Mouse (Mus musculus): ENCODE data around the gene Gp1bb. TPM values are rescaled to one million over a fixed set of nuclear protein-coding genes. Genes with fewer than 3 reads are reported as not detected.
A peak's percentile ranks its signal among the peaks of the same experiment; 100 is the strongest.

The Gp1bb gene
- total RNA-seq, 2 experiments from 2014 or later: 0.28 TPM; not detected in 1

DNA sequence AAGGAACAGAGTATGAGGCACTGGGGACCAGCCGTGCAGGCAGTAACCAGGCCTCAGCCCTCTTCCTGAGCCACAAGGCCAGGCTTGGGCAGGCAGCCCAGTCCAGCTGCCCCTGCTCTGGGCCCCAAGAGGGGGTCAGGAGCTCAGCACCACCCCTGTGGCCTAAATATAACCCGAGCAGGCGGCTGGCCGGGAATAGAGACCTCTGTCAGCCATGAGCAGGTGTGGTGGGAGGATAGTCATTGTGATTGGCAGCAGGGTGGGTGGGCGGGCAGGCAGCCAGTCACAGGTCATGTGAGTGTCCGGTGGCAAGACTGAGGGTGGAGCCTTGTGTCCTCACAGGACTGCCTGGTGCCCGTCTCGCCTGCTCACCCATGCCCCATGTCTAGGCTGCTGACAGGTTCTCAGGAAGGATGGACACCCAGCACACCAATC is 17.9 kb downstream of the Gp1bb start:
- peak; percentile 86 for DNase-seq

DNA sequence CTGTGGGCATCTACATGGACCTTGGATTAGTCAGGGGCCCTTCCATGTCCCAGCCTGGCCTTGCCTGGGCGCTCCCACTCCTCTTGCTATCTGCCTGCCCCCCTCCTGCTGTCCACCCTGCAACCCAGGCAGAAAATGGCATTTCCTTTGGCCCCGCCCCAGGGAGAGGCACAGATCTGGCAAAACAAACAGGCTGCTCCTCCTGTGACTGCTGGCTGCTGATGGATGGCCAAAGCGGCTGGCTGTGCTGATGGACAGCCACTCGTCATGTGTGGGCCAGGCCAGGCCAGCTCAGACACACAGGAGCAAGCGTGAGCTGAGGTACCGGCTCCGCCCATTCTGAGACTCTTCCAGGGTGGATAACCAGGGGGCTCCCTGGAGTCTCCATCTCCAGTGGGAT is 20.8 kb downstream of the Gp1bb start:
- DNase-seq: peak; percentile 56

- DNase-seq: no peak
Measured at GRCm38 (mm10) chr16:18598006-18598405, 24.2 kb downstream of the Gp1bb start.

- DNase-seq: no peak
Measured at GRCm38 (mm10) chr16:18596255-18596654, 25.9 kb downstream of the Gp1bb start.

GRCm38 (mm10) chr16:18593930-18594329 is 28.3 kb downstream of the Gp1bb start:
- DNase-seq: no peak

DNA sequence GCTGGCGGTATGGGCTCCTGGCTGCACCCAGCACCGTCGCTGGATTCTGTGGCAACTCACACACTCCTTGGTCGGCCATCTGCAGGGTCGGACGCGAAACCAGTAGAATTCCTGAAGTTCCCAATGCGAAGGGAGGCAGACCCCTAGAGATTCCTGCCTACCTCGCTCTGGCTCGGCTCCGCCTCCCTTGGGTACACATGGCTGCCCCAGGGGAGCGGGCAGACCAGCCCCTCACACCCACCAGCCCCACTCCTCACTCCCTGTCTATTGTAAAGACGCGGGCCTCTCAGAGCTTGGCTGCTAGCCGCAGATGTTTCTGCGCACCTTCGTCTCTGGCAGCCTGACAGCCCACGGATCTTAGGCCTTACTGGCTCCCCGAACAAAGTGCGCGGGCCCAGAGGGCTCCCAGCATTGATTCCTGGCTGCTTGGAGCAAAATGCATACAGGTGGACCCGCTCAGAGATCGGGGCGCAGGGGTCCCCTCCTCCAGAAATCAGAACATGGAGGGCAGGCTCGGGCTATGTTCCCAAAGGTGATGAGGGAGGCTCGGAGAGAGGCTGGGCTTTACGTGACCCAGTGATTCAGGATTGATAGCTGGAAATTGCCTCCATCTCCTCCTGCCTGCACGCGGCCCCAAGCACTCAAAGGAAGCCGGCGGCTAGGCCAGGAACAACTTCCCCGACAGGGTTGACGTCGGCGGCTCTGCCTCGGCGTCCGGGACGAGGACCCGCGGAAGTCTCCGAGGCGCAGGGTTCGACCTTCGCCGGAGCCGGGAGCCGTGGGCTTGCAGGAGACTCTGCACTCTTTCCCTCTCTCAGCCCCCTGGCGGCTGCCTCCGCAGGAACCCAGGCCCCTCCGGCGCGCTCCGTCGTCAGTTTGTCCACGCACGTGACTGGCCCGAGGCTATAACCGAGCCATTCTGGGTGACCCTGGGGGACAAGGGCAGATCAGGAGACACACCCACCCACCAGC is 30.9 kb downstream of the Gp1bb start:
- DNase-seq: no peak

GRCm38 (mm10) chr16:18589804-18590790 is 32.1 kb downstream of the Gp1bb start, which contains the start of gene Tbx1:
Gene Tbx1, minus strand, starts transcription at chr16:18590671.
- no peak for DNase-seq

DNA sequence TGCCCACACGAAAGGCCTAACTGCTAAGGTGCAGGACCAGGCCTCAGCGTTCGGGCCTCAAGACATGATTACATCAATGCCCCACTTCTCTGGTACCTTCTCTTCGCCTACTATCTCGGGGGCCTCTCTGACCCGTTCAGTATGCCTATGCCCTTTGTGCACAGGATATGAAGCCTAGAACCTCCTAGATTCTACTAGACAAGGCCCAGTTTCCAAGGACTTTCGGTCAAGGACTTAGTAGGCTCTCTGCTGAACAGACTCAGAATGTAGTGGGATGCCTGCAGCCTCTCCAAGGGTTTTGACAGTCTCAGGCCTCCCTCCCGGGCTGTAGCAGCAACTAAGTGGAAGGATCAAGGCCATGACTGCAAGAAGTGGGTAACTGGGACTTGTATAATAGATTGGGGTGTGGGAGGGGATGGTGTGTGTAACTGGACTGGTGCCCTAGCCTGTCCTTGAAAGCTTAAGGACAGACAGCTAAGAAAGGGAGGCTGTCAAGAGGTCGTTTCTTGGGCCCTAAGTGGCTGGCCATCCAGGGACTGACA is 33.1 kb downstream of the Gp1bb start:
- no peak for DNase-seq

DNA sequence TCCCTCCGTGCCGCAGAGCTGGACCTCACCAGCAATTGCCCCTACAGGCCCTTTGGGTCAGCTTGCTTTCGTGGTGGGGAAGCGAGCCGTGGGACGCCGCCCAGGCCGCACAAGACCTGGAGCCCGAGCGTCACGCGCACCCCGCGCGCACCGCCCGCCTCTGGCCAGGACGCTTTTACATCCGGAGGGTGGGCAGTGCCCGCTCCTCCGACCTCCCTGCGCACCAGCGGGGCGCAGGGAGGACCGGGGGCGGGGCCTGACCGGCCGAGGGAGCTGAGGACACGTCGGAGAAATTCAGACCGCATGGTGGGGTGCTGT is 33.5 kb downstream of the Gp1bb start:
- DNase-seq: no peak

GRCm38 (mm10) chr16:18587847-18588737 is 34.1 kb downstream of the Gp1bb start:
- no peak for DNase-seq

GRCm38 (mm10) chr16:18586906-18587546 is 35.2 kb downstream of the Gp1bb start:
- DNase-seq: no peak

DNA sequence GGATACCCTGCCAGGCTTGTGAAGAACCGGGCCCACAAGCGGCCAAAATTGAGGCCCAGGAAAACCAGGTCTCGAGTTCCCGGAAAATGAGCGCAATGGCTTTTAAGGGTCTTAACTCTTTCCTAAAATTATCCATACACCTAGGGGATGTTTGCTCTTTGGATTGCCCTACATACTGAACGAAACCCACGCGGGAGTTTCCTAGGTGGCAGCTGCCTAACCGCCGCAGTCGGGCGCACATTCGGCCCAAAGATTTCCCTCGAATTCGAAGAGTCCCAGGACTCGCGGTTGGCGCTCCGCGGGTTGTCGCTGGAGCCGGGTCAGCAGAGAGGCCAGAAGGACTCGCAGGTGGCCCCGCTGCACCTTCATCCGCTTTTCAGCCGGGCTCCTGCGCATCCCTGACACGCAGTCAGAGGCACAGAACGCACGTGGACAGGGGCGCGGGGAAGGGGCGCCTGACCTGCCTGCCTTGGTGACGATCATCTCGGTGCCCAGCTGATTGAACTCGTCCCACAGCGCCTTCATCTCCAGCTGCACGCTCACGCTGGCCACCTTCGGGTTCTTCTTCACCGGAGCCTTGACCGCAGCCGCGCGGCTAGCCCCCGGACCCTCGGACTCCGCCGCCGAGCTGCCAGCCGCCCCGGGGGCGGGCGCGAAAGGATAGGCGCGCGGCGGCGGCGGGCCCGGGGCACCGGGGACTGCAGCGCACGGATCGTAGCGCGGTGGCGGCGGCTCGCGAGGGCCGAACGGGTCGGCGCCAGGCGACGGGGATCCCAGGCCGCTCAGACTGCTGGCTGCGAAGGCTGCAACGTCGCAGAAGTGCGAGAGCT is 35.9 kb downstream of the Gp1bb start:
- no peak for DNase-seq

GRCm38 (mm10) chr16:18585676-18586075 is 36.5 kb downstream of the Gp1bb start:
- no peak for DNase-seq

- DNase-seq: no peak
Measured at GRCm38 (mm10) chr16:18584901-18585510, 37.2 kb downstream of the Gp1bb start.

DNA sequence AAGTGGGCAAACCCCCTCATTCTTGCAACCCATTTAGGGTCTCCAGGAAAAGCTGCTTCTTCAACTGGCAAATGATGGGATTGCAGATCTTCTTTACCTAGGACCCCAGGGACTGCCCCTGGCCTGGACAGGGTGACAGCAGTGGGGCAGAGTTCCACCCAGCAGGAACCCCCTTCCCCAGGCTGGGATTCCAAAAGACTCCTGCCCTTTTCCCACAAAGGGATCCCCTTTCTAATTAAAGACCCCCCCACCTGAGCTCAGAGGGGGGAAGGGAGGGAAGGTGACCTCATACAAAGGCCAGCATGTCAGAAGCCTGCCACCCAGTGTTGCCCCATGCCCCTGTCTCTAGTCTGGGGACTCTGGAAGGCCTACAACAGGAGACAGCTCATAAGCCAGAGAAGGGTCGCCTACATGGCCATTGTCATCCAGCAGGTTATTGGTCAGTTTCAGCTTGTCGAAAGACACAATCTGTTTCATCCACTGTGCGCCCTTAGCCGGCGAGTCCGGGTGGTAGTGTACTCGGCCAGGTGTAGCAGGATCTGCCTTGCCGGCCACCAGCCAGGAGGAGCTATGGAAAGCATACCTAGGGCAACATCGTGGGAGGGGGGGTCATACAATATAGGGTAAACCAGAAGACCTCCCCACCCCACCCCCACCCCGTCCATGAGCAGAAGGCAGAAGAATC is 38.4 kb downstream of the Gp1bb start:
- DNase-seq: no peak

- no peak for DNase-seq
Measured at GRCm38 (mm10) chr16:18583169-18583568, 39.0 kb downstream of the Gp1bb start.

DNA sequence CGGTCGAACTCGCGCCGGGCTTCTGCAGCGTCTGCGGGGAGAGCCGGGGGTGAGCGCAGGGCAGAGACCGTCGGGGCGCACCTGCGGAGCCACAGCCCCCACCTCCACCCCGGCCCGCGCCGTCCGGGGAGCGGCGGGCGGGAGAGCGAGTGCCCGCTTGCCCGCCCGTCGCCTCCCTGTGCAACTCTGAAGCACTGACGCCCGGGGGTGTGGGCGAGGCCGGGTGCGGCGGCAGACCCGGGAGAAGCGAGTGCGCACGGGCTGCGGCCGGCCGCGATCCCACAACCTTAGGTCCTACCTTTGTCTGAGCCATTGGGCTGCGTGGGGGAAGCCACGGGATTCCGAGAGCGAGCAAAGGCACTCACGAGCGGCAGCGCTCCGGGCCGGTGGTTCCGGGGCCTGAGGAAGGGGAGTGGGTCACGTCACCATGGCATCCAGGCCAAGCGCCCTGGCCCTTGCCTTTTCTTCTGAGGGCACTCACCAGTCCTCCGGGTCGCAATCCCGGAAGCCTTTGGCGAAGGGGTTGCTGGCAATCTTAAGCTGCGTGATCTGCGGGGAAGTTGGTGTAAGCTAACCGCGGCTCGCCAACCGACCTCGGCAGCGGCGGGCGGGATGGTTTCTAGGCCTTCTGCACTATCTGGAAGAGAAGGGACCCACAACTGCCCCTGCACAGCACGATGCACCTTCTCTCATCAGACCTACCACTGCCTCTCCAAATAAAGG is 39.6 kb downstream of the Gp1bb start:
- DNase-seq: no peak

GRCm38 (mm10) chr16:18581623-18582205 is 40.5 kb downstream of the Gp1bb start:
- no peak for DNase-seq
